Mouse (Mus musculus) embryonic facial prominence, embryonic 14.5 days (tissue): Measurements from ENCODE around the gene Tmem206. TPM values are rescaled to one million over a fixed set of nuclear protein-coding genes. Genes with fewer than 3 reads are reported as not detected.

Experiments used
- ATAC-seq: fragments of 200-750 bp; cut with Nextera tagmentation; 2 replicates; pipeline ENCODE4 v1.8.0; 2017; ENCODE audit warnings: low read depth, moderate number of reproducible peaks, moderate TSS enrichment
- DNase-seq: peaks from one replicate; pipeline ENCODE4 v3.0.0-alpha.2; 2015; ENCODE audit warnings: low spot score
- H3K27ac ChIP-seq: fragments of 300-500 bp; sonication (generic); replicated peaks from 2 replicates; pipeline ENCODE4 v1.5.1; 2014; ENCODE audit warnings: low read depth, mild to moderate bottlenecking, low read length, moderate library complexity
- H3K27me3 ChIP-seq: fragments of 300-500 bp; sonication (generic); replicated peaks from 2 replicates; pipeline ENCODE4 v1.6.1; 2014; ENCODE audit warnings: low read length; ENCODE audit not compliant: control insufficient read depth, insufficient read depth
- H3K36me3 ChIP-seq: fragments of 300-500 bp; sonication (generic); 2 replicates; pipeline ENCODE4 v1.6.1; 2014; ENCODE audit warnings: low read length, mixed read lengths; ENCODE audit not compliant: control insufficient read depth, insufficient read depth
- H3K4me1 ChIP-seq: fragments of 300-500 bp; sonication (generic); 2 replicates; pipeline ENCODE4 v1.6.1; 2014; ENCODE audit warnings: antibody characterized with exemption, low read length; ENCODE audit not compliant: control insufficient read depth, insufficient read depth
- H3K4me2 ChIP-seq: fragments of 300-500 bp; sonication (generic); 2 replicates; pipeline ENCODE4 v1.6.1; 2014; ENCODE audit warnings: low read depth, mild to moderate bottlenecking, low read length, moderate library complexity, mixed read lengths
- H3K4me3 ChIP-seq: fragments of 300-500 bp; sonication (generic); 2 replicates; pipeline ENCODE4 v1.5.1; 2014; ENCODE audit warnings: low read depth, mild to moderate bottlenecking, low read length
- H3K9ac ChIP-seq: fragments of 300-500 bp; sonication (generic); 2 replicates; pipeline ENCODE4 v1.6.1; 2014; ENCODE audit warnings: low read depth, mild to moderate bottlenecking, low read length, moderate library complexity, mixed read lengths
- H3K9me3 ChIP-seq: fragments of 300-500 bp; sonication (generic); 2 replicates; pipeline ENCODE4 v1.6.1; 2016; ENCODE audit warnings: low read length; ENCODE audit not compliant: control insufficient read depth
- WGBS: fragments of 180-500 bp; shearing (Covaris S2); extraction: QIAGEN DNeasy Blood & Tissue Kit; methylation state at CpG from one replicate; pipeline ENCODE4 v1.1.7; 2014; 5-methylcytosine and 5-hydroxymethylcytosine counted together
- polyA plus RNA-seq: library from polyadenylated mRNA; unstranded; fragments of >200 nt; fragmentation: Nextera tagmentation; extraction: Ambion mirVana; gene quantifications from 2 replicates; pipeline ENCODE4 v1.2.1, GENCODE M21; 2014

Tmem206 gene
- polyA plus RNA-seq, 1 experiment from 2014 or later, result 16.4 TPM

DNA sequence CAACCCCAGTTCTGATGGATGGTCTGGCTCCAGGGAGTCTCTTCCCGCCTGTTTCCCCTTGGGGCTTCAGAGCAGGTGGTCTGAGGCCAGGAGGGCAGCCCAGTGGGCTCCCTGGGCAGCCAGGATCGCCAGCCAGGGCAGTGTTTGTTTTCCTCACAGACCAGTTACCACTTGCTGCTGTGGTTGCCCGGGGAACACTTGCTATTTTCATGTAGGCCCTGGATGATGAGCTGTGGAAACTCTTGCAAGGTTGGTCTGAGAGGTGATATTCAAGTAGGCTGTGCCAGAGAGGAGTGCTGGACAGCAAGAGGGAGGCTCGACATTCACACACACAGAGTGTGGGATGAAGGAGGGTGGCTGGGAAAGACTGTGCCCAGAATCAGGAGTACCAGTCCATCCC is 23.8 kb upstream of the Tmem206 start:
- Histone ChIP-seq H3K9ac (no peak overlapping the region), H3K36me3 (0 out of 2 replicates have a peak, but pooled peaks cover 6% of the 10 kb centered on the region), H3K9me3 (no peaks in the 10 kb centered on the region), H3K4me1 (no peaks in the 10 kb centered on the region), H3K27me3 (no peaks in the 10 kb centered on the region), H3K4me2 (no peak overlapping the region), H3K4me3 (no peak overlapping the region), H3K27ac (no peak overlapping the region)
- WGBS, result 29% methylated on average over 4 of the region's 4 CpGs
- DNase-seq (no peak), ATAC-seq (no peak)

DNA sequence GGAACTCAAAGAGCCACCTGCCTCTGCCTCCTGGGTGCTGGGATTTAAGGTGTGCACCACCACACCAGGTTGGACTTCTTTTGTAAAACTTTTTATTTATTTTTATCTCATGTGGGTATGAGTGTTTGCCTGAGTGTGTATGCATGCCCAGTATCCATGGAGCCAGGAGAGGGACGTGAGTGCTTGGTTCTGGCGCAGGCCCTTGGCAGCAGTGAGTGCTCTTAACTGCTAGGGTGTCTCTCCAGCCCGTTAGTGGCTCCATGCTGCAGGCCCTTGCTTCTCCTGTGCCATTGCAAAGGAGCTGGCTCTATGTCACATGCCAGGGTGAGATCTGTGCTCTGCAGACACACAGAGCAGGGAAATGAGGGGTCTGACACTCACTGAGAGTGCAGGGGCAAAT is 22.0 kb upstream of the Tmem206 start:
- Histone ChIP-seq H3K4me2 (no peak overlapping the region), H3K9ac (no peak overlapping the region), H3K4me3 (no peak overlapping the region), H3K9me3 (no peaks in the 10 kb centered on the region), H3K36me3 (peaks cover 12% of the 10 kb centered on the region), H3K27ac (no peak overlapping the region), H3K4me1 (no peaks in the 10 kb centered on the region), H3K27me3 (no peaks in the 10 kb centered on the region)
- 65% methylated on average over 3 of the region's 3 CpGs for WGBS
- no peak for ATAC-seq
- no peak for DNase-seq

DNA sequence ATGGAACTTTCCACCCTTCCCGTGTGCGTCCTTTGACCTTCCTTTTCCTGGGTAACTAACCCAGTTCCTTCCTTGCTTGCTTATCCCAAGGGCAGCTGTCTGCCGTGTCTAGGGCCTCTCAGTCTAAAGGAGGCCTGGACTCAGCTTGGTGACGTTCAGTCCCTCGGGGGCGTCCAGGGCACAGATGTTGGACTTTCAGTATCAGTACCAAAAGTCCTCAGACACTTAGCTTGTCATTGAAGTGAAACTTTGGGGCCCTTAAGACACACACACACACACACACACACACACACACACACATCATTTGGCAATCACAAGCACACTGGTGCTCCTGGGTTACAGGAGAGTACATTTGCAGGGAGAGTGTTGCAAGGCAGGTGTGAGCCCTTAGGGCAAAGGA is 21.5 kb upstream of the Tmem206 start:
- Histone ChIP-seq H3K9ac (no peak overlapping the region), H3K36me3 (peaks cover 12% of the 10 kb centered on the region), H3K27me3 (no peaks in the 10 kb centered on the region), H3K4me2 (no peak overlapping the region), H3K4me3 (no peak overlapping the region), H3K27ac (no peak overlapping the region), H3K9me3 (no peaks in the 10 kb centered on the region), H3K4me1 (no peaks in the 10 kb centered on the region)
- ATAC-seq (no peak), DNase-seq (no peak)
- WGBS, result 53% methylated on average over 6 of the region's 6 CpGs

DNA sequence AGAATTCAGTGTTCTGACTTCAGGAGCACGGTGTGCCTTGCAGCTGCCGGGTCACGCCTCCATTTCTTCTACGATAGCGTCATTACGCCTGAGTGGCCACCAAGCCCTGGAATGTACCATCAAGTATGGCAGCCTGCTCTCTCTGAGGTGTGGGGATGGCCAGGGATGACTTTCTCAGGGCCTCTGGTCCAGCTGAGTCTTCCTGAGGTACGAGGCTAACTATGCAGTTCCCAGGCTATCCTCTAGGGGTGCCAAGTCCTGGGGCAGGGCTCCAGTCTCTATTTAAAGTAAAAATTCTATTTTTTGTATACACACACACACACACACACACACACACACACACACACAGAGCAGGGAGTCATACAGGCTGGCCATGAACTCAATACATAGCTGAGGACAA is 20.1 kb upstream of the Tmem206 start:
- Histone ChIP-seq H3K27me3 (no peaks in the 10 kb centered on the region), H3K27ac (no peak overlapping the region), H3K4me3 (no peak overlapping the region), H3K9me3 (no peaks in the 10 kb centered on the region), H3K4me1 (no peaks in the 10 kb centered on the region), H3K36me3 (peaks cover 12% of the 10 kb centered on the region), H3K9ac (no peak overlapping the region), H3K4me2 (no peak overlapping the region)
- WGBS, result 73% methylated on average over 7 of the region's 7 CpGs
- ATAC-seq (no peak), DNase-seq (no peak)

DNA sequence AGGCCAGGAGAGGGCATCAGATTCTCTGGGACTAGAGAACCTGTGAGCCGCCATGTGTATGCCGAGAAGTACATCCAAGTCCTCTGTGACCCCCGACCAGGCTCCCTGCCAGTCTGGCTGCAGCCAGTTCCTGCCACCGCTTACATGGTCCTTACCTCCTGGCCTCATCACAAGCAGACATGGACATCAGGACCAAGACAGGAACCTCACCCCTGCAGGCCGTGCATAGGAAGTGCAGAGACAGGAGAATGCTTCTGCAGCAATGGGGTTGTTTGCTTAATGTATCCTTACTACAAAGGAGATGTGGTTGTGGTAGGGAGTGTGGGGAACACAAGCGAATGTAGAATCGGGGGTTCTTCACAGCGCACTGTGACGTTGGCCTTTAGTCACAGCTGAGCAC is 19.4 kb upstream of the Tmem206 start:
- no peak overlapping the region for H3K4me2 ChIP-seq
- no peak overlapping the region for H3K27ac ChIP-seq
- H3K9me3 ChIP-seq, result no peaks in the 10 kb centered on the region
- no peak overlapping the region for H3K9ac ChIP-seq
- H3K27me3 ChIP-seq, result no peaks in the 10 kb centered on the region
- H3K4me3 ChIP-seq, result no peak overlapping the region
- ATAC-seq, result no peak
- H3K4me1 ChIP-seq, result no peaks in the 10 kb centered on the region
- no peak for DNase-seq
- 85% methylated on average over 9 of the region's 9 CpGs for WGBS
- peaks cover 12% of the 10 kb centered on the region for H3K36me3 ChIP-seq

DNA sequence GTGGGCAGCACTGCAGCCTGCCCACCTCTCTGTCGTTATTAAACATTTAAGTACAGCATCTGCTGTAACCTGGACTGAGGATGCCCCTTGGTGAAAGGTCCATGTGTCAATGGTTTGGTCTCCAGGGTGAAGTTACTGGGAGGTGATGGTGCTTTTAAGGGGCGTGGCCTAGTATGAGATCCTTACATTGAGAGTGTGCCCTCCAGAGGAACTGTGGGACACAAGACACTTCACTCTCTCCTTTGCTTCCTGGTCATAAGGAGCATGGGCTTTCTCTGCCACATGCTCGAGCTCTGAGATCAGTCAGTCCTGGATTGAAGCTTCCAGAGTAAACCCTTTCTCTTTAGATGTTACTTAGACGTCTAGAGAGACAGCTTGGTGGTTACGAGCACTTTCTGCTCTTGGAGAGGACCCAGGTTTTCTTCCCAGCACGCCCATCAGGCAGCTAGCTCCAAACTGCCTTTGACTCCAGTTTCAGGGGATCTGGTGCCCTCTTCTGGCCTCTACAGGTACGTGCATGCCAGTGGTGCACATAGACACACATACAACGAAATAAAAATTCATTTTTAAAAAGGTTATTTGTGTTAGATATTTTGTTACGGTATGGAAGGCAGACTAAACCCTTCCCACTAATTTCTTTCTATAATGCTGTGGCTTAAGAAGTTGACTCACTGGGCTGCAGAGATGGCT is 17.8 kb upstream of the Tmem206 start:
- H3K4me3 ChIP-seq, result no peak overlapping the region
- peaks cover 12% of the 10 kb centered on the region for H3K36me3 ChIP-seq
- no peak overlapping the region for H3K27ac ChIP-seq
- H3K4me1 ChIP-seq, result no peaks in the 10 kb centered on the region
- no peaks in the 10 kb centered on the region for H3K27me3 ChIP-seq
- H3K9me3 ChIP-seq, result no peaks in the 10 kb centered on the region
- no peak for DNase-seq
- no peak for ATAC-seq
- H3K9ac ChIP-seq, result no peak overlapping the region
- H3K4me2 ChIP-seq, result no peak overlapping the region
- WGBS, result 81% methylated on average over 9 of the region's 9 CpGs

DNA sequence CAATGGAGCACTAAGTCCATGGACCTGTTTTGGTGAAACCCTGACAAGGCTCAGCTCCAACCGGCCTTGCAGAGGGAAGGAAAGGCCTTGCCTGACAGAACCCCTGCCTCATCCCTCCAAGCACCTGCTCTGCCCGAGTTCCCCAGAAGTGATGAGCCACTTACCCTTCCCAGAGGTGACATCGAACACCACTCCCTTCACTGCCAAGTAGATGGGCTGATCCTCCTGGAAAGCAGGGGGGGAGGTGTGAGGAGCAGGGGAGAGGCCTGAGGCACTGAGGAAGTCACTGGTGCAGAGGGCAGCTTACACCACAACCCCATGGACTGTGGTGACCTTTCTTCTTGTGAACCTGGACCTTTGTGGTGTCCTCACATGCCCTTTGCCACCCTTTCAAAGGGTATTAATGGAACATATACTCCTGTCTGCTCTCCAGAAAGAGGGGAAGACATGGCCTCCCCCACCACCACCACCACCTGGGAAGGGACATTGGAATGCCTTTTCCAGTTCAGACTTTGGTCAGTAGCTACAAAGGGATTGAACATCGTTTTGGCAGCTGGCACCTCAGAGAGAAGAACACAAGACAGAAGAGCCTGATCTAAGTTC is 14.3 kb upstream of the Tmem206 start:
- Histone ChIP-seq H3K27me3 (no peaks in the 10 kb centered on the region), H3K36me3 (peaks cover 9% of the 10 kb centered on the region), H3K4me3 (no peak overlapping the region), H3K4me1 (no peaks in the 10 kb centered on the region), H3K4me2 (no peak overlapping the region), H3K9ac (no peak overlapping the region), H3K9me3 (no peaks in the 10 kb centered on the region), H3K27ac (no peak overlapping the region)
- no peak for DNase-seq
- ATAC-seq, result no peak
- WGBS, result 68% methylated on average over 4 of the region's 4 CpGs

DNA sequence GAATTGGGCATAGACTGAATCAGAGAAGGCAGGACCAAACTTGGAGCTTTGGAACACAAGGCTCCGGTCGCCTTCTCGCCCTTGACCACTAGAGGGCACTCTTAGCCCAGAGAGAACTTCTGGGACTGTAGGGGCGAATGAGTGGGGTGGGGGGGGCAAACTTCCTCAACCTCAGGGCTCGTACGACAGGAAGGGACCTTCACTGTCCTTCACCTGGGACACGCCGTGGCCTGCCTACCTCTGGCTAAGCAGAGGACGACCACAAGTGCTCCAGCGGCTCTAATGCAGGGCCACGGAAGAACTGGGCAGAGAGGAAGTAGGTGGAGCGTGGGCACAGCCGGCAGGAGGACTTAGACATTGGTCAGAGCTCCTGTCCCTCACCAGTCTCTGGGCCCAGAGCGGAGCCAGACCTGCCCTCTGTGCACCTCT is 13.2 kb upstream of the Tmem206 start:
- H3K4me2 ChIP-seq, result peak overlapping the region; percentile 65
- peak overlapping the region; percentile 69 for H3K9ac ChIP-seq
- H3K9me3 ChIP-seq, result no peaks in the 10 kb centered on the region
- H3K4me1 ChIP-seq, result 0 out of 2 replicates have a peak, but pooled peaks cover 4% of the 10 kb centered on the region
- DNase-seq (peak; percentile 91), ATAC-seq (peak; percentile 93)
- 3% methylated on average over 14 of the region's 14 CpGs for WGBS
- peak overlapping the region; percentile 59 for H3K4me3 ChIP-seq
- no peak overlapping the region for H3K27ac ChIP-seq
- H3K27me3 ChIP-seq, result no peaks in the 10 kb centered on the region
- H3K36me3 ChIP-seq, result peaks cover 6% of the 10 kb centered on the region

DNA sequence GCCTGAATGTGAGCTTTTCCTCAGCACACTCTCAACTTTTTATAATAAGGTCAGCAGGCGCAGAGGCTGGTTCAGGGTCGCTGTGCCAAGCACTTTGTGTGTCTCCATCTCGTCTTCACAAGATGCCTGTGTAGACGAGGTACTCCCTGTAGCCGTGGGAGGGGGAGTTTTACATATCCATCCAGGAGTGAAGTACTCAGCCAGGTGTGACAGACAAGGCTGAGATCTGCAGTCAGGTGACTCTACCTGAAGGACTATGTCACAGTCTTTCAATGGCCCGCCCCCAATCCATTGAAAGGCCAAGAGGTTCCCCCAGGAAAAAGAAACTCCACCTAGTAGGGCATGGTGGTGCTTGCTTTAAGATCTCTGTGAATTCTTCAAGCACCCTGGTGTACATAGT is 12.6 kb upstream of the Tmem206 start:
- Histone ChIP-seq H3K36me3 (peaks cover 3% of the 10 kb centered on the region), H3K9ac (peak overlapping the region; percentile 69; the same call in 1 of the 2 replicates), H3K9me3 (no peaks in the 10 kb centered on the region), H3K27ac (no peak overlapping the region), H3K27me3 (no peaks in the 10 kb centered on the region), H3K4me2 (peak overlapping the region; percentile 65), H3K4me1 (0 out of 2 replicates have a peak, but pooled peaks cover 4% of the 10 kb centered on the region), H3K4me3 (peak overlapping the region; percentile 59)
- DNase-seq, result no peak
- 63% methylated on average over 6 of the region's 6 CpGs for WGBS
- ATAC-seq, result no peak
